Mouse (Mus musculus): ENCODE results near the gene Kcnab2. TPM values are rescaled to one million over a fixed set of nuclear protein-coding genes. Genes with fewer than 3 reads are reported as not detected.

Gene Kcnab2
- 10 to 100 TPM in 1 of 2 experiments, 1 to 10 TPM in 1; 8.1 to 12.0 TPM for total RNA-seq (2021)
- long read RNA-seq, experiment 1, partial matches to known transcripts: 4 of 12 reads
- long read RNA-seq, experiment 1, other reads (novel, unspliced or antisense): 5 of 12 reads
- long read RNA-seq, experiment 2, partial matches to known transcripts: 1 of 3 reads
- long read RNA-seq, experiment 2, other reads (novel, unspliced or antisense): 2 of 3 reads

- peak; percentile 99 for DNase-seq
These were observed at the start of gene Kcnab2 for GRCm38 (mm10) chr4:152477466-152478223. TSS of gene Kcnab2 (minus strand) at chr4:152477871.

- DNase-seq: peak; percentile 70
These were observed 42.4 kb upstream of the Kcnab2 start for GRCm38 (mm10) chr4:152520083-152520482.

- no peak for DNase-seq
These were observed 41.4 kb upstream of the Kcnab2 start for GRCm38 (mm10) chr4:152519106-152519505.

GRCm38 (mm10) chr4:152514884-152515283 is 37.2 kb upstream of the Kcnab2 start:
- DNase-seq: no peak

- no peak for DNase-seq
These were observed 34.7 kb upstream of the Kcnab2 start for GRCm38 (mm10) chr4:152512221-152512925.

- DNase-seq: peak; percentile 54
These were observed 16.7 kb upstream of the Kcnab2 start for GRCm38 (mm10) chr4:152494360-152494879.

- DNase-seq: peak; percentile 86
These were observed 13.7 kb upstream of the Kcnab2 start for GRCm38 (mm10) chr4:152491250-152491899.

- no peak for DNase-seq
These were observed 12.6 kb upstream of the Kcnab2 start for GRCm38 (mm10) chr4:152490311-152490710.

- no peak for DNase-seq
These were observed 10.4 kb upstream of the Kcnab2 start for GRCm38 (mm10) chr4:152488046-152488445.

GRCm38 (mm10) chr4:152480426-152480825 is 2.8 kb upstream of the Kcnab2 start:
- no peak for DNase-seq

GRCm38 (mm10) chr4:152478224-152478567 is 525 bp upstream of the Kcnab2 start:
- no peak for DNase-seq

- no peak for DNase-seq
These were observed 585 bp downstream of the Kcnab2 start for GRCm38 (mm10) chr4:152477106-152477465.

- DNase-seq: no peak
These were observed 1.1 kb downstream of the Kcnab2 start, which contains the start of gene Nphp4 for GRCm38 (mm10) chr4:152476427-152477023. TSS of gene Nphp4 (plus strand) at chr4:152476706.

GRCm38 (mm10) chr4:152475941-152476340 is 1.7 kb downstream of the Kcnab2 start:
- no peak for DNase-seq

GRCm38 (mm10) chr4:152467951-152468350 is 9.7 kb downstream of the Kcnab2 start:
- DNase-seq: no peak

- DNase-seq: no peak
These were observed 11.1 kb downstream of the Kcnab2 start for GRCm38 (mm10) chr4:152466601-152467000.

GRCm38 (mm10) chr4:152465116-152465515 is 12.6 kb downstream of the Kcnab2 start:
- DNase-seq: no peak

- DNase-seq: no peak
These were observed 14.5 kb downstream of the Kcnab2 start for GRCm38 (mm10) chr4:152463147-152463546.

- DNase-seq: no peak
These were observed 15.2 kb downstream of the Kcnab2 start for GRCm38 (mm10) chr4:152462516-152462915.

GRCm38 (mm10) chr4:152457673-152458072 is 20.0 kb downstream of the Kcnab2 start:
- no peak for DNase-seq

GRCm38 (mm10) chr4:152456609-152457008 is 21.1 kb downstream of the Kcnab2 start:
- no peak for DNase-seq

GRCm38 (mm10) chr4:152454153-152454552 is 23.5 kb downstream of the Kcnab2 start:
- DNase-seq: no peak

Data from adrenal gland, postnatal 10 days (tissue).